Mouse (Mus musculus) testis, adult 2 months (tissue): ENCODE measurements around the gene Angptl4. TPM values are rescaled to one million over a fixed set of nuclear protein-coding genes. Genes with fewer than 3 reads are reported as not detected.

Experiments
- H3K27ac ChIP-seq: fragments of 200-500 bp; 2 replicates; pipeline ENCODE4 v1.5.1; 2012; ENCODE audit warnings: low read depth, low read length; ENCODE audit not compliant: control insufficient read depth, insufficient read depth
- H3K27me3 ChIP-seq: fragments of 200-500 bp; 2 replicates; pipeline ENCODE4 v1.6.1; 2012; ENCODE audit warnings: mild to moderate bottlenecking, low read length, moderate library complexity; ENCODE audit not compliant: control insufficient read depth, insufficient read depth
- H3K36me3 ChIP-seq: fragments of 200-500 bp; 2 replicates; pipeline ENCODE4 v1.6.1; 2012; ENCODE audit warnings: mild to moderate bottlenecking, low read length; ENCODE audit not compliant: control insufficient read depth, insufficient read depth
- H3K4me1 ChIP-seq: fragments of 200-500 bp; 2 replicates; pipeline ENCODE4 v1.6.1; 2012; ENCODE audit warnings: low read length; ENCODE audit not compliant: control insufficient read depth, insufficient read depth
- H3K4me3 ChIP-seq: fragments of 200-500 bp; 2 replicates; pipeline ENCODE4 v1.5.1; 2012; ENCODE audit warnings: low read depth, mild to moderate bottlenecking, low read length, moderate library complexity, mixed read lengths; ENCODE audit not compliant: control insufficient read depth
- CTCF ChIP-seq: fragments of 200-500 bp; IDR thresholded peaks from 2 replicates; pipeline ENCODE4 v1.5.1; 2012; ENCODE audit warnings: low read depth, mild to moderate bottlenecking, inconsistent platforms, low read length, moderate library complexity; ENCODE audit not compliant: control insufficient read depth, insufficient read depth, insufficient replicate concordance
- POLR2A ChIP-seq: fragments of 200-500 bp; IDR thresholded peaks from 2 replicates; pipeline ENCODE4 v1.6.1; 2012; ENCODE audit warnings: low read depth, mild to moderate bottlenecking, inconsistent platforms, low read length, moderate library complexity; ENCODE audit not compliant: control insufficient read depth
- polyA plus RNA-seq: library from polyadenylated mRNA; depleted of rRNA; stranded (reverse); fragments of >200 nt; gene quantifications from 2 replicates; pipeline ENCODE4 v1.2.3, GENCODE M21; 2012

The Angptl4 gene
- polyA plus RNA-seq, 1 experiment = 3.3 TPM

DNA sequence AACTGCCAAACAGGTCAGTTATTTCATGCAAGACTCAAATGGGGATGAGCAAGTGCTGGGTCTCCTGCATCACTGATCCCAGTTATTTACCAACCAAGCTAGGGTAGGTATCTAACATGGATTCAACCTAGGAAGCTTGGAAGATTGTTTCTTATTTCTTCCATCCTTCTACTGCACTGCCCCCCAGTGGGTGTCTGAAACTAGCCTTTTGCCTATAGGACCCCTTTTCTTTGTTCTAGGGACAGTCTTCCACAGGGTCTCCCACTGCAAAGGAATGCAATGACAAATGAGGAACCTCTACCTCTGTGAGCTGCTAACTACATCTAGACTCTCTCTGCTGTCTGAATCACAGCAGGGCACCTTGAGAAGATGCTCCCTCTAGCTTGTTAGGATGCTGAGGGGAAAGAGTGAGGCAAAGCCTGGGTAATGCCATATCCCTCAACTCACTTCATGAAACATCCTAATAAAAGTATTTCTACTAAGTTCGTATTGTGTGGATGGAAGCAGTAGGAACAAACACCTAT lies 40.9 kb upstream of the Angptl4 start:
- no peak overlapping the region for H3K27ac ChIP-seq
- H3K4me3 ChIP-seq = no peak overlapping the region
- H3K4me1 ChIP-seq = peaks cover 11% of the 10 kb centered on the region
- H3K27me3 ChIP-seq = no peaks in the 10 kb centered on the region
- H3K36me3 ChIP-seq = peaks cover 2% of the 10 kb centered on the region; the same call in 1 of the 2 replicates
- TF ChIP-seq POLR2A (no peak), CTCF (no peak)

DNA sequence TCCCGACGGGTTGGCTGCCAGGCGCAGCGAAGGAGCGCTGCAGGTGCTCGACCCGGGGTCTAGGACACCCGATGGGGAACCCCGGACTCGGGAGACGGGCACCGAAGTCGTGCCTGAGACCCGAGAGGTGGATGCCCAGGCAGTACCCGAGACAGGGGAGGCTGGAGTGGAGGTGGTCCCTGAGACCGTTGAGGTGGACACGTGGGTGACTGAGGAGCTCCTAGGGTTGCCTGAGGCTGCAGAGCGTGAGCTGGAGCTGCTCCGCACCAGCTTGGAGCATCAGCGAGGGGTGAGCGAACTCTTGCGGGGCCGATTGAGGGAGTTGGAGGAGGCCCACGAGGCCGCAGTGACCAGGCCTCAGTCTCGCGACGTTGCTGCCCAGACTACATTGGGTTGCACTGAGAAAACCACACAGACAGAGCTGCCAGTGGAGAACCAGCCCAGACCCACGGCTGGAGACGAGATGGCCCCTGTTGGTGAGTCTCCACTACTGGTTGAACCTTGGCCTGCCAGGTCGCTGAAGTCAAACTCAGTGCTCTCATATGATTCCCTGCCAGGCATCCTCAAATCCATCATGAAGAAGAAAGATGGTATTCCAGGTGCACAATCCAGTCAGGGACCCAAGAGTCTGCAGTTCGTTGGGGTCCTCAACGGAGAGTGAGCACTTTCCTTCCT lies 36.5 kb upstream of the Angptl4 start:
- H3K27ac ChIP-seq = peak overlapping the region; percentile 80
- H3K36me3 ChIP-seq = no peaks in the 10 kb centered on the region; the same call in 1 of the 2 replicates
- H3K4me3 ChIP-seq = peak overlapping the region; percentile 85
- TF ChIP-seq POLR2A (no peak), CTCF (no peak)
- no peaks in the 10 kb centered on the region for H3K27me3 ChIP-seq
- peaks cover 14% of the 10 kb centered on the region for H3K4me1 ChIP-seq

DNA sequence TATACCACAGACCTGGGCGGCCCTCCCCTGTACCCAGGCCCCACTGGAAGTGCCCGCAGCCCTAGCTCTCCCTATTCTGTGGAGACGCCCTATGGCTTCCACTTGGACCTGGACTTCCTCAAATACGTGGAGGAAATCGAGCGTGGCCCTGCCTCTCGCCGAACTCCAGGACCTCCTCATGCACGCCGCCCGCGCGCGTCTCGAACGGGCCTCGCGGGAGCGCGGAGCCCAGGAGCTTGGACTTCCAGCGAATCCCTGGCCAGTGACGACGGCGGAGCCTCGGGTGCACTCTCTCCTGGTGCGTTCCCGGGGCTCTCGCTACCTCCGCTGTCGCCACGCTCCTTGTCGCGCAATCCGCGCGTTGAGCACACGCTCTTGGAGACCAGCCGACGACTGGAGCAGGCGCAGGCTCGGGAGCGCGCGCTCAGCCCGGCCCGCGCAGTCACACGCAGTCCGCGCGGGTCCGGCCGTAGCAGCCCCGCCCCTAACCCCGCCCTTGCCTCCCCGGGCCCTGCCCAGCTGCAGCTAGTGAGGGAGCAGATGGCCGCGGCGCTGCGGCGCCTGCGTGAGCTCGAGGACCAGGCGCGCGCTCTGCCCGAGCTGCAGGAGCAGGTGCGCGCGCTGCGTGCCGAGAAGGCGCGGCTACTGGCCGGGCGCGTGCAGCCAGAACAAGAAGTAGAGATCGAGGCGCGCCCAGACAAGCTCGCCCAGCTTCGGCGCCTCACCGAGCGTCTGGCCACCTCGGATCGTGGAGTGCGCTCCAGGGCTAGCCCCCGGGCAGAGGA lies 35.7 kb upstream of the Angptl4 start:
- Histone ChIP-seq H3K4me3 (peak overlapping the region; percentile 86), H3K27ac (peak overlapping the region; percentile 84), H3K36me3 (no peaks in the 10 kb centered on the region), H3K27me3 (no peaks in the 10 kb centered on the region), H3K4me1 (peaks cover 14% of the 10 kb centered on the region)
- no peak for TF ChIP-seq CTCF
- TF ChIP-seq POLR2A = no peak; the same call in 1 of the 2 replicates

DNA sequence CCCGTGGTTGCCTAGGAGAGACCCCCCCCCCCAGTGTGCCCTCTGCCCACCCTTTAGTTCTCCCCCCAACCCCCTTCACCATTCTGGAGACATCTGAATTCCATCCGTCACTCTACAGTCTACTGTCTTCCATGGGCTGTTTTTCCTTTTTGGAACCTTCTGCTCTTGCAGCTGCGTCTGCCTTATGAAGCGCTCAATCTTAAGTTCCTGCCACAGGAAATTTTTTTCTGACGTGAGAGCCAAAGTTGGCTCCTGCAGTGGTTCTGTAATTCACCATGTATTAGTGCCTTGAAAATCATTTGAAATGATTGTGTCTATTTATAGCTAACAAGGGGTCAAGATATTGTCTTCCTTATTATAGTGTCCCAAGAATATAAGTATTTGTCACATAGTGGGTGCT lies 35.0 kb upstream of the Angptl4 start:
- no peak for TF ChIP-seq CTCF
- no peak for TF ChIP-seq POLR2A

DNA sequence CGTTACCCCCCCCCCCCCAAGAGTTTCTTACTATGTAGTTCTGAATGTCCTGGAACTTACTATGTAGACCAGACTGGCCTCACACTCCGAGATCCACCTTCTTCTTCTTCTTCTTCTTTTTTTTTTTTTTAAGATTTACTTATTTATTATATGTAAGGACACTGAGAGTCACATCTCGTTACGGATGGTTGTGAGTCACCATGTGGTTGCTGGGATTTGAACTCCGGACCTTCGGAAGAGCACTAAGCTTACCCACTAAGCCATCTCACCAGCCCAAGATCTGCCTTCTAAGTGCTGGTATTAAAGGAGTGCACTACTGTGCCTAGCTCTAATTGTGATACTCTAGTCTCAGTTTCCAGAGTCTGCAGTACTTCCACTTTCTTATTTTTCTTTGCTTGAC lies 33.8 kb upstream of the Angptl4 start:
- Histone ChIP-seq H3K27me3 (no peaks in the 10 kb centered on the region), H3K27ac (no peak overlapping the region), H3K4me3 (no peak overlapping the region), H3K36me3 (no peaks in the 10 kb centered on the region), H3K4me1 (peaks cover 23% of the 10 kb centered on the region)
- TF ChIP-seq POLR2A (no peak), CTCF (no peak)

More for the DNA sequence above, 35.0 kb upstream of the Angptl4 start:
- H3K4me3 ChIP-seq = no peak overlapping the region; the same call in 1 of the 2 replicates
- no peak overlapping the region; the same call in 1 of the 2 replicates for H3K27ac ChIP-seq
- no peaks in the 10 kb centered on the region for H3K27me3 ChIP-seq
- no peaks in the 10 kb centered on the region for H3K36me3 ChIP-seq
- peaks cover 14% of the 10 kb centered on the region for H3K4me1 ChIP-seq

DNA sequence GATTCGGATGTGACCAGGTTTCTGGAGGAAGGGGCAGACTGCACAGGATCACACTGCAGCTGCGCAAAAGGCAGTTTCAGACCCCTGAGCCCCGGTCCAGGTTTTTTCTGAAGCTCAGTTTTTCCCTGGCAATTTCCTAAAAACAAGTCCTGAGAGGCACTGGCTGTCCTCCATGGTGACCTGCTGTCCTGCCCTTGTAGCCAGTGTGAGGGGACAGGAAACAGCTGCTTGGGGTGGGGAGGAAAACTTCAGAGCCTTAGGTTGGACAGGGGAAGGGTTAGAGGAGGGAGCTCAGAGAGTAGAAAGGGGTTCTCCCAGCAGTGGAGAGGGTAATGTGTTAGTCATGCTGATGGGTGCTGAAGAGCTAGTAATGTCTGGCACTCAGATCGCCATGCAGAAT lies 31.4 kb upstream of the Angptl4 start:
- no peaks in the 10 kb centered on the region for H3K27me3 ChIP-seq
- TF ChIP-seq POLR2A = no peak
- TF ChIP-seq CTCF = no peak
- H3K4me3 ChIP-seq = no peak overlapping the region
- no peaks in the 10 kb centered on the region for H3K36me3 ChIP-seq
- peak overlapping the region; percentile 73 for H3K27ac ChIP-seq
- H3K4me1 ChIP-seq = peaks cover 19% of the 10 kb centered on the region

DNA sequence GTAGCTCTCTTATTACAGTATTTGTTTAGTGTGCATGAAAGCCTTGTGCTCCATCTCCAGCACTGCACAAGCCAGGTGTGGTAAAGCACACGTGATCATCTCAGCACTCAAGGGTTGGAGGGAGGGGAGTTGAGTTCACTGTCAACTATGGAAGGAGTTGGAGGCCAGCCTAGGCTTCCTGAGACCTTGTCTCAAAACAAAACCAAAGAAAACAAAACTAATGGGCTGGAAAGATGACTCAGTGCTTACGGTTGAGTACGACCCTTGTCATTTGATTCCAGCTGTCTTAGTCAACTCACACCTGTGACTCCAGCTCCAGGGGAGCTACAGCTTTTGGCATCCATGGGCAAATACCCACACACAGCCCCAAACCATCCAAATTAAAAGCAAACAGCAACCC lies 30.8 kb upstream of the Angptl4 start:
- no peak overlapping the region for H3K4me3 ChIP-seq
- TF ChIP-seq CTCF = no peak
- TF ChIP-seq POLR2A = no peak
- H3K4me1 ChIP-seq = peaks cover 17% of the 10 kb centered on the region
- H3K27ac ChIP-seq = peak overlapping the region; percentile 73
- no peaks in the 10 kb centered on the region for H3K27me3 ChIP-seq
- H3K36me3 ChIP-seq = no peaks in the 10 kb centered on the region
